Mouse (Mus musculus) activated CD4-positive, CD25-positive, alpha-beta regulatory T cell, adult 4 months (primary cell): ENCODE measurements around the gene Gm9803. TPM values are rescaled to one million over a fixed set of nuclear protein-coding genes. Genes with fewer than 3 reads are reported as not detected.
"Not testable (repeated sequence)": the region's sequence is repeated elsewhere in the genome, so short reads cannot be mapped to it uniquely, and the experiment has no call there.

Source experiments
- ATAC-seq: one replicate; pipeline ENCODE4 v1.8.0; 2017
- polyA plus RNA-seq, 2 experiments: library from polyadenylated mRNA; unstranded; fragments of 100-300 nt; shearing (Covaris generic); gene quantifications; one replicate each; pipeline ENCODE4 v1.2.1; 2017

Gene Gm9803
- polyA plus RNA-seq, result 10 to 100 TPM; 33.4 to 45.0 TPM

DNA sequence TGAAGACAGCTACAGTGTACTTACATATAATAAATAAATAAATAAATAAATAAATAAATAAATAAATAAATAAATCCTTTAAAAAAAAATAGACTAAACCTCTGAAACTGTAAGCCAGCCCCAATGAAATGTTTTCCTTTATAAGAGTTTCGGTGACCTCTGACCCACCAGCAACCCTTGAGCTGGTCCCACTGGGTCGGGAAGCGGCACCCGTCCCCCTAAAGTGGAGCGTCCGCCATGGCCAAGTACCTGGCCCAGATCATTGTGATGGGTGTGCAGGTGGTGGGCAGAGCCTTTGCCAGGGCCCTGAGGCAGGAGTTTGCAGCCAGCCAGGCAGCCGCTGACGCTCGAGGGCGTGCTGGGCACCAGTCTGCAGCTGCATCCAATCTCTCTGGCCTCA is at the start of gene Gm9803:
TSS of gene Gm9803 (plus strand) at position 154 of the 400 bp plus-strand sequence.
- not testable (repeated sequence) for ATAC-seq

DNA sequence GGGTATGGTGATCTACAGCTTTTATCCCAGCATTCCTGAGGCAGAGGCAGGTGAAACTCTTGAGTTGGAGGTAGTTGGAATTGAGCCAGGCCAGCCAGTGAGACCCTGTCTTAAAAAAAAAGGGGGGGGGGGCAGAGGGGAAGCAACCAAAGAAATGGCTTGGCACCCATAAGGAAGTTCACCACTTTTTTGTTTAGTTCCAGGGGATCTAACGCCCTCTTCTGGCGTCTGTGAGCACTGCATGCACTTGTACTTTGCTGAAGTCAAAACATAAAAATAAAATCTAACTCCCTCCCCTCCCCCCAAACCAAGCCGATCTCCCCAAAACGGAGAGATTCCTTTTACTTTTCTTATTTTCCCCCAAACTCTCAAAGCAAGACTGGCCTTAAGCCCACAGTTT is 48.5 kb upstream of the Gm9803 start:
- ATAC-seq, result no peak

- no peak for ATAC-seq
Measured at GRCm38 (mm10) chr10:43477459-43477858, 46.4 kb upstream of the Gm9803 start.

DNA sequence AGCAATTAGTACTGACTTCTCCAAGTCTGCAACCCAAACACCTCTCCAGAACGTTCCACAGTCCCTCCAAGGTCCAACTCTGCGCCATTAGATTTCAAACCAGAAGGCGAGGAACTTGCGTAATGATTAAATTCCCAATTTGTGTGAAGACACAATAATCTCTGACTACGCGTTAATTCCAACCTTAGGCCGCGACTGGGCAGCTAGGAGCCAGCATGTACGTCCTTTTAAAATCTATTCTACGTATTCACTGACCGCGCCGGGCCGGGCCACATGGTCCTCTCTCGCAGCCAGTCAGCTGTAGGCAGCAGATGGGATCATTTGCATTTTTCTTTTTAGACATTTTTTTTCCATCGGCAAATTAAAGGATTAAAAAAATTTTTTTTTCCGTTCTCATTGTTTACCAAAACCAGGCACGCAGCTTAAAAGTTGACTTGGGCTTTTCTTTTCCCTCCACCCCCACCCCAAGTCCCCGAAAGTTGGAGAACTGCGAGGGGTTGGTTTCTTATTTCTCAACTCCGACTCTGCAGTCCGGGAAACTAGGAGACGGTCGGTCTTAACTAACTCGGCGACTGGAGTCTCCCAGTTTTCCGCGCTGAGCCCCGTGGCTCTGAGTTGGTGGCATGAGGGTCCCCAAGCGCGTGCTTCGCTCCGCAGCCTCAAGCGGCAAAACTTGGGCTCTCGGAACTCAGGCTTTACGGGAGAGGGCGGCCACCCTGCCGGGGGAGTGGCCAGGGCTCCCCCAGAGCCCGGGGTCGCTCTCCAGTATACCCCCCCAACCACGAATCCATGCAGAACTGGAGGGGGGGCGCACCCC is 45.8 kb upstream of the Gm9803 start:
- no peak for ATAC-seq

DNA sequence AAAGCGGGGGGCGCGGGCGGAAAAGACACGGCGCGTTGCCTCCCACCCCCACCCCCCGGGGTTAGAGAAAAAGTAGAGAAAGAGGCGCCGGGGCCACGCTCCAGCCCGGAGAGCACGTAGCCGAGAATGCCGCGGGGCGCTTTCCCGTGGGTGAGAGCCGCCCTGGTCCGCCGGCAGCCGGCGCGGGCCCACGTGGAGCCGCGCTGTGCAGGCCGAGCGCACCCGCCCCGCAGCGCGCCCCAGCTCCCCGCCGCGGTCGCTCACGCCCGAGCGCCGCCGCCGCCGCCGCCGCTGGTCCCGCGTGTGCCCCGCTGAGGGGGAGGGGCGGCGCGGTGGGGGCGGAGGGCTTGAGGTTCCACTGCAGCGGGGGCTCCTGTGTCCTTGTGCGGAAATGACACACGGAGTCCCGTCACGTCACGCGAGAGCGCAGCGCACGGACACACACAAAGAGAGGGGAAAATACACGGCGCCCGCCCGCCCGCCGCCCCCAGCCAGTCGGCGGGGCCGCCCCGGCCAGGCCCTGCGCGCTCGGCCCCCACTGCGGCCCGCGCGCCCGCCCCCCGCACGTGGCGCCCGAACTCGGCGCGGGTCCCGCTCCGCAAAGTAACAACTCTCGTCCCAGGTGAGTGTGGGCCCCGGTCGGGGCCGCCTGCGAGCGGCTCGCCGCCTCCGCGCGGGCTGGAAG is 45.0 kb upstream of the Gm9803 start, which contains the start of gene Bend3:
TSS of gene Bend3 (plus strand) at position 81 of the 685 bp plus-strand sequence.
- ATAC-seq, result peak; percentile 5

GRCm38 (mm10) chr10:43479436-43480157 is 44.3 kb upstream of the Gm9803 start:
- peak; percentile 87 for ATAC-seq

DNA sequence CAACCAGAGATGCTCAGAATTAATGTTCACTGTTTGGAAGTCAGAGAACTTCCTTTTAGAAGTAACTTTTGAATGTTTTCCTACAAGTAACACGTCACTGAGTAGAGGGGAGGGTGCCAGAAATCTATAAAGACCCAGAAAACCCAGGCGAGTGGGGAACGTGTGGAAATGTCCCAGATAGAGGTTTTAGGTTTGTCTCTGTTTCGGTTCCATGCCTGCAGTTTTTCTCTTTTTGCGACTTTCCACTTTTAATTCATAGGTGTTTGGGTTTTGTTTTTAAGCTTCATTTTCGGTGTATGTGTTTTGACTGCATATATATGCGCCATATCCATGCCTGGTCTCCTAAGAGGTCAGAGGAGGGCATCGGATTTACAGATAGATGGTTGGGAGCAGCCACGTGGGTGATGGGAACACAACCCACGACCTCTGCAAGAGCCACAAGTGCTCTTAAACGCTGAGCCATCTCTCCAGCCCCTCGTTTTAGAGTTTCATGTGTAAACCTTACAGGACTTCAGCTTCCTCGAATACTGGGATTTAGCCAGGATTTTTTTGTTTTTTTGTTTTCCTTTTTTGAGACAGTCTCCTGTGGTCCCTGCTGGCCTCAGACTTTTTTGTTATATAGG is 43.5 kb upstream of the Gm9803 start:
- no peak for ATAC-seq

GRCm38 (mm10) chr10:43481179-43481578 is 42.7 kb upstream of the Gm9803 start:
- ATAC-seq, result no peak

DNA sequence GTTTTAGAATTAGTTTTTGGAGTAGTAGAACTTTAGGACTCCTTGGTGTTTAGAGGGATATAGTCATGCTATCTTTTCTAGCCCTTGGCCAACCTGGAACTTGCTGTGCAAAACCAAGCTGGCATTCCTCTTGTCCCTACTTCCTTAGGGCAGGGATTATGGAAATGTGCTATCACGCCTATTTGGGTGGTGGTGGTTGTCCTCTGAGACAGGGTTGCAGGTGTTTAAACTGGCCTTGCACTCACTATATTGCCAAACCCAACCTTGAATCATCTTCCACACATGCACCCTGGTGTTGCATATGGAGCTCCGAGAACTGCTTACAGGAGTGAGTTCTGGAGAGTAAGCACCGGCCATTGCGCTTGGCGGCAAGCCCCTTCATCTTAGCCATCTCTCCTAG is 41.9 kb upstream of the Gm9803 start:
- ATAC-seq, result no peak

DNA sequence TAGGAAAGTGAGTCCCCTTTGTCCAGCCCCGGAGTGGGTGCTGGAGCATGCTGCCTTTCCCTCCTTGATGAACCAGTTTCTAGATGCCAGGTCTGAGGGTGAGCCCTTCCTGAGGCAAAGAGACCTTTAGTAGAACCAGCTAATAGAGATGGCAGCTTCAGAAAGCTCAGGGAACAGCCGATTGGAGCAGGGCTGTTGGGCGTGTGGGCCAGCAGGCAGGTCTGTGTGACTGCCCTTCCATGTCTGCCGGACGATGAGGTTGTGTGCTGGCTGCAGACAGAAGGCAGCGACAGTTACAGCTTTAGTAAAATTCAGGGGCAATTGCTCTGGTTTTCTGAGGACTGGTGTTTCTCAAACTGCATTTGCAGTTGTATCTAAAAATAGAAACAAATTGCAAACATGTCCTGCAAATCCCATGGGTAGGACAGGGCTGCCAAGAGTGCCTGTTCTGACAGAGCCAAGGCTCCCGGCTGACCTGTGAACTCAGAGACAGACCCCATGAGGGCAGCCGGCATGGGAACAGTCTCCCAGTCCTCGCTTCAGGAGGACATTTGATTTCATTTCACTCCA is 40.4 kb upstream of the Gm9803 start:
- ATAC-seq, result no peak

DNA sequence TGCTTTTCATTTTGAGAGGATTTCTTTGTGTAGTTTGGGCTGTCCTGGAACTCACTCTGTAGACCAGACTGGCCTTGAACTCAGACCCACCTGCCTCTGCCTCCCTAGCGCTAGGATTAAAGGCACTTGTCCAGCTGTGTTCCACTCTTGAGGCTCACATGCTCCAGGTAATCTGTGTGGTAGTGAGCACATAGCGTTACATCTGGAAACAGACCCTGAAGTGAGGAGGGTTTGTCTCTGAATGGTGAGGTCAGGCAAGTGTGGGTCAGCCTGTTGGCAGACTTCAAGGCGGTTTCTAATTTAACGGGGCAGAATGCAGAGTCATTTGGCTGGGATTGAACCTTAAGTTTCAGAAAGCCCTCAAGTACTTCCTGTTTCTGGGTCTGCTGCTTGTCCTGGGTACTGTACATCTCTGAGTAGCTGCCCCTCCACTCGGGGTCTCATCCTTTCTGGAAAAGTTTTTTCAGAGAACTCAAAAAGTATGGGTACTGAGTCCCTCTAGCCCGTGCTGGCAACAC is 38.1 kb upstream of the Gm9803 start:
- no peak for ATAC-seq

DNA sequence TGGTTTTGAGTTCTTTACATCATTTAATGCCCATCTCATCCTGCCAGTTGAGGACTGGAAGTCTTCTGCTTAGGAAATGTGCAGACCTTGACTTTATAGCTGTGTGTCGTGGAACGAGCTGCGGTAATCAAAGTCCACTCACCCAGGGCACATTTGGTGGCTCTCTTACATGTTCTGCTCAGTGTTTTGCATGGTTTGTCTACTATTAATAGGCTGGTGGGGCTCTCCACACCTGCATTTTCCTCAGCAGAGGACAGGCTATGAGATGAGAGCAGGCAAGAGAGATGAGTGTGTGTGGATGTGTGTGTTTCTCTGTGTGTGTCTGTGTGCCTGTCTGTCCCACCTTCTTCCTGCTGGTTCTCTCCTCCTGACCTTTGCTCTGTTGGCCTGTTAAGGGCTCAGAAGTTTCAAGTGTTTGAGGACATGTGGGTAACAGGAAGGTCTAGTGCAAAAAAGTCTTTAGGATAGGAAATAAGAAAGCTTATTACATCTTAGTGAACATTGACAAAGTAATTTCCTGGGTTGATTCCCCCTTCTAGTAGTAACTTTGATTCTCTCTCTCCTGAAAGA is 36.4 kb upstream of the Gm9803 start:
- no peak for ATAC-seq

GRCm38 (mm10) chr10:43488258-43488657 is 35.6 kb upstream of the Gm9803 start:
- no peak for ATAC-seq

DNA sequence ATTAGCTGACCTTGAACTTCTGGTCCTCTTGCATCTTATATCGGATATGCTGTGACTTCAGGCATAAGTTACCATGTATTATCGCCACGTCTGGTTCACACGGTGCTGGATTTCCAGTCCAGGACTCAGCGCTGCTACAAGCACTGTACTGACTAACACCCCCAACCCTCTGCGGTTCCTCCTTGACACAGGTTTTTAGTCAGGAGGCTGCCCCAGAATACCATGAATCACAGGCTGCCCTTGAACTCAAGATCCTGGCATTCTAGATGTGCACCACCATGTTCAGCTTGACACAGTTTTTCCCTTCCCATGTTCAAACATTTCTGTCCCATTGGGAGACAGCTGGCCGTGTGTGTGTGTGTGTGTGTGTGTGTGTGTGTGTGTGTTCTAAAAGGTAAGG is 34.7 kb upstream of the Gm9803 start:
- ATAC-seq, result no peak

DNA sequence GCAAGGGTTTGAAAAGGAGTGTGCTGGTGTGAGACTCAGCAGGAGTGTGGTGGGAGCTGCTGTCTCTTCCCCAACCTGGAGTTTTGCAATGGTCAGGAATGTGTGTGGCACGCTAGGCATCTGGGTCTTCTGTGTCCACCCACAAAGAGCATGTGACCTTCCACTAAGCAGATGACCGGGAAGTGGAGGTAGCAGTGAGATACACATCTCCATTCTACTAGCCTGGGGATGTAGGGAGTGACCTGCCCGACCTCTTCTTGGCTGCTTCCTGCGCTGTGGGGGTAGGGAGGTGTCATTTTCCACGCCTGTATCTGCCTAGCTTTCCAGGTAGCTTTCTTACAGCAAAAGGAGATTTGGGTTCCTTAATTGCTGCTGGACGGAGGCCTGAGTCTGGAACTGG is 34.3 kb upstream of the Gm9803 start:
- ATAC-seq, result no peak

DNA sequence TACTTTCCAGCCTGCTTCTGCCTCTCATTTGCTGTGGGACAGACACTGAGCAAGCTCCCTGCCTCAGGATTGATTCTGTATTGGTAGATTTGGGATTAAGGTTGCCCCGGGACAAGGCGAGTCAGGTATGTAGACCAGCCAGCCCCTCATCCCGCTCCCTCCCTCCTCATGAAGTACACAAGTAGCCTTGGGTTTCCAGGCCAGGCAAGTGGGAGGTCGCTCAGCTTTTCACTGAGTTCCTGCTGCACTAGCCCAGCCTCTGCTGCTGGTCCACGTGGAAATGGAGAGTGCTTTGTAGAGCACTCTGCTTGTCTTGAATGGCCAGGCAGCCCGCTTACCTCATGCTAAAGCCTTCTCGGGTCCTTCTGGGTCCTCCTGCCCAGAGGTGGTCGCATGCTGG is 33.9 kb upstream of the Gm9803 start:
- no peak for ATAC-seq

- no peak for ATAC-seq
Measured at GRCm38 (mm10) chr10:43490846-43491245, 33.0 kb upstream of the Gm9803 start.

- ATAC-seq, result no peak
Measured at GRCm38 (mm10) chr10:43502599-43502998, 21.3 kb upstream of the Gm9803 start.

GRCm38 (mm10) chr10:43504291-43504690 is 19.6 kb upstream of the Gm9803 start:
- ATAC-seq, result no peak

DNA sequence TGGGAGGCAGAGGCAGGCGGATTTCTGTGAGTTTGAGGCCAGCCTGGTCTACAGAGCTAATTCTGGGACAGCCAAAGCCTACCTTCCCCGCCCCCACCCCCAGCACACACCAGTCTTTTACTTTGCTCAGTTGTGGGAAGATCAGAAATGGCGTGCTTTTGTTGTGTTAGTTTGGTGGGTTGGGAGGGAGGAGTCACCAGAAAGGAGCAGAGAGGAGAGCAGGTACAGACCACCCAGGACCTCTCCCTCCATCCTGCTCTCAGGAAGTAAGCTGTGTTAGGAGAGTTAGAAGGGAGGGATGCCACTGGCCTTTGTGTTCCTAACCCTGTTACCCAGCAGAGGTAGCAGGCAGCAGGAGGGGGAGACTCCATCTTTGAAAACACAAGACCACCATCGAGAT is 16.8 kb upstream of the Gm9803 start:
- no peak for ATAC-seq

DNA sequence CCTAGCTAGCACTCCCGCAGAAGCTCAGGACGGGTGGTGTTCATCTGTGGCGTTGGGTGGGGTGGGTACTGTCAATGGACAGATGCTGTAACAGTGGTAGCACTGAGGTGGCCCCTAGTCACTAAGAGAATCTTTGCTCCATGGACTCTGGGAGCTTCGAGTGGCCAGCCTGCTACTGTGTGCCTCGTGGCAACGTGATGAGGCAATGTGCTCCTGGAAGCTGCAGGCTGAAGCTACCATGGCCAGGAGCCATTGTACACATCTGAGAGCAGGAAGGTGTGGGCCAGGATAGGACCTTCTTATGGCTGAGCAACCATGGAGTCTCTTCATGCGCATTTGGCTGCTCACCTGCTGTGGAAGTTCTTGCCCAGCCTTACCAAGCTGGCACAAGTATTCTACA is 14.7 kb upstream of the Gm9803 start:
- ATAC-seq, result no peak

- no peak for ATAC-seq
Measured at GRCm38 (mm10) chr10:43512976-43513375, 10.9 kb upstream of the Gm9803 start.
